8 mouse cellular contexts compared by ENCODE assay signal in genomic region chr1:153550814-153551213, GRCm38 (mm10). TPM values are rescaled to one million over a fixed set of nuclear protein-coding genes. Genes with fewer than 3 reads are reported as not detected.
A peak's percentile ranks its signal among the peaks of the same experiment; 100 is the strongest.
DNase-seq lines count a peak whose midpoint lies in the region; ATAC-seq and TF ChIP-seq lines count a peak whose summit lies in the region.

No protein-coding gene starts in this region.

- no peak overlapping the region for H3K4me3 ChIP-seq in embryonic facial prominence, embryonic 14.5 days (ENCODE audit: low read depth, low read length)
- no peak overlapping the region for H3K4me3 ChIP-seq in liver, embryonic 14.5 days (ENCODE audit: insufficient read depth in 1 of 2, low read depth in 2 of 2, low read length in 2 of 2)

- no peaks in the 10 kb centered on the region for H3K9me3 ChIP-seq in embryonic facial prominence, embryonic 14.5 days (ENCODE audit: control insufficient read depth, low read length)
- H3K9me3 ChIP-seq in liver, embryonic 14.5 days (ENCODE audit: control insufficient read depth, low read length): no peaks in the 10 kb centered on the region

- H3K4me1 ChIP-seq in embryonic facial prominence, embryonic 14.5 days (ENCODE audit: control insufficient read depth, insufficient read depth, low read length): no peaks in the 10 kb centered on the region
- peaks cover 0 to 5% of the 10 kb centered on the region in 2 experiments; a peak in 1 of 4 replicates for H3K4me1 ChIP-seq in liver, embryonic 14.5 days (replicated peaks; ENCODE audit: control insufficient read depth in 2 of 2, insufficient read depth in 2 of 2, low read length in 1 of 2)

- H3K9ac ChIP-seq in embryonic facial prominence, embryonic 14.5 days (ENCODE audit: low read depth, low read length): no peak overlapping the region
- H3K9ac ChIP-seq in liver, embryonic 14.5 days (replicated peaks): no peak overlapping the region

- peak; percentile 60 for TF ChIP-seq CTCF in liver, embryonic 14.5 days (IDR thresholded peaks at IDR 0.05; ENCODE audit: low read depth)

- peak; percentile 61 for DNase-seq in urinary bladder, postnatal 14 days (ENCODE audit: low spot score)
- DNase-seq in urinary bladder, postnatal 10 days (ENCODE audit: low spot score): no peak
- DNase-seq in adrenal gland, postnatal 14 days: peak; percentile 76
- peak; percentile 53 for DNase-seq in embryonic facial prominence, embryonic 14.5 days (ENCODE audit: low spot score)
- peak; percentile 68 for DNase-seq in kidney, adult 9 months
- DNase-seq in liver, embryonic 14.5 days (ENCODE audit: low read depth in 3 of 3, low spot score in 3 of 3): peak in 2 of 3 experiments; percentile 18 to 28
- peak; percentile 34 for DNase-seq in retina, postnatal 7 days (ENCODE audit: low read depth, low spot score)
- no peak for DNase-seq in urinary bladder, postnatal 4 days (ENCODE audit: low spot score in 2 of 2)

- no peaks in the 10 kb centered on the region for H3K36me3 ChIP-seq in embryonic facial prominence, embryonic 14.5 days (ENCODE audit: control insufficient read depth, insufficient read depth, low read length)
- no peaks in the 10 kb centered on the region for H3K36me3 ChIP-seq in liver, embryonic 14.5 days (replicated peaks; ENCODE audit: control insufficient read depth, insufficient read depth, low read depth)

- no peak for TF ChIP-seq EP300 in liver, embryonic 14.5 days (IDR thresholded peaks at IDR 0.05; ENCODE audit: low read depth)

- H3K27me3 ChIP-seq in embryonic facial prominence, embryonic 14.5 days (replicated peaks; ENCODE audit: control insufficient read depth, insufficient read depth, low read length): no peaks in the 10 kb centered on the region
- H3K27me3 ChIP-seq in liver, embryonic 14.5 days (ENCODE audit: control insufficient read depth, insufficient read depth, low read length): peaks cover 3% of the 10 kb centered on the region

- no peak overlapping the region for H3K27ac ChIP-seq in embryonic facial prominence, embryonic 14.5 days (replicated peaks; ENCODE audit: low read depth, low read length)
- no peak overlapping the region for H3K27ac ChIP-seq in liver, embryonic 14.5 days

- no peak for ATAC-seq in embryonic facial prominence, embryonic 14.5 days (ENCODE audit: low read depth)
- no peak for ATAC-seq in liver, embryonic 14.5 days (ENCODE audit: insufficient read depth)

- no peak overlapping the region for H3K4me2 ChIP-seq in embryonic facial prominence, embryonic 14.5 days (ENCODE audit: low read depth, low read length)
- H3K4me2 ChIP-seq in liver, embryonic 14.5 days (ENCODE audit: low read depth): no peak overlapping the region

- 21% methylated on average over 3 of the region's 3 CpGs for WGBS in embryonic facial prominence, embryonic 14.5 days
- WGBS in liver, embryonic 14.5 days (ENCODE audit: insufficient replicate concordance): 22% methylated on average over 3 of the region's 3 CpGs

RNA-seq across cellular contexts. Expression of gene Npl, which starts 1.0 kb away (rescaled TPM):
- total RNA-seq in adrenal gland, postnatal 14 days (2021): 3.1 and 5.6 TPM in 2 replicates
- 14.9 and 15.4 TPM in 2 replicates for polyA plus RNA-seq in embryonic facial prominence, embryonic 14.5 days (2014; fragmentation: Nextera tagmentation; extraction: Ambion mirVana)
- polyA plus RNA-seq in liver, embryonic 14.5 days (2012; rRNA removed): 2.2 and 3.1 TPM in 2 replicates
- polyA plus RNA-seq in liver, embryonic 14.5 days (2014; fragmentation: Nextera tagmentation; extraction: Ambion mirVana): 7.3 and 8.4 TPM in 2 replicates

Comparison
In these comparisons a context has a peak if more than half of its experiments do, and no peak if none do; other contexts are left out.
1. DNase-seq: peak in urinary bladder, postnatal 14 days (single experiment), adrenal gland, postnatal 14 days (single experiment), embryonic facial prominence, embryonic 14.5 days (single experiment), kidney, adult 9 months (single experiment), liver, embryonic 14.5 days (2 of 3) and retina, postnatal 7 days (single experiment); none in urinary bladder, postnatal 10 days (single experiment) and urinary bladder, postnatal 4 days (0 of 2).